Mouse (Mus musculus) stomach, postnatal 0 days (tissue): ENCODE data around the gene Asxl1.

Source experiments
- CTCF ChIP-seq: IDR thresholded peaks from 2 replicates; pipeline ENCODE4 v1.5.1; 2016; ENCODE audit warnings: antibody characterized with exemption, low read depth, mild to moderate bottlenecking, moderate library complexity
- EP300 ChIP-seq: optimal IDR thresholded peaks from 2 replicates; pipeline ENCODE3; 2016; ENCODE audit warnings: antibody characterized with exemption

DNA sequence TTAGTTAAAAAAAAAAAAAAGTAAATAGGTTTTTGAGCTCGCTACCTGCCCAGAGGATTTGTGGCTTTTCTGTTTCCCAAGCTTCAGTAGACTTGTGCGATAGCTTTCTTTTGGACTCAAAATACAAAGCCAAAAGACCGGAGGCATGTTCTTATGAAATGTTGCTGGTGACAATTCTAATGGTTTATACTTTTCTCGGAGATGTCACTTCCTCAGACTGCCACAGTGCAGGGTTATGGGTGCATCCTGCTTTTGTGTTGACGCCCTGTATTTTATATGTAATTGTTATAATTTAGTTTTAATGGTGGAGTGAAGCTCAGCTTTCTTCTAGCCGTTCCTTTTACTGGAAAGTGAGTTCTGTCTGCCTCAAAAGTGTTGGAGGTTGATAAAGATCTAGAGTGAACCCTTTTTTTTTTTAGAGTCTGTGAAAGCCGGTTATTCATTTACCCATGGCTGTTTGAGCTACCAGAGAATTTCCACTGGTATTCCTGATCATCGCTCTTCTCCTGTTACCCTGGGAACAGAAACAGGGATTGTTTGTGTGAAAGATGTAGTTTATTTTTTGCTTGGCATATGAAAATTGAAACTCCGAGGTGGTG is 1.7 kb downstream of the Asxl1 start:
- TF ChIP-seq CTCF (no peak), EP300 (no peak)
